Mouse (Mus musculus): ENCODE data around the gene Nexmif.
"Not testable (repeated sequence)": the region's sequence is repeated elsewhere in the genome, so short reads cannot be mapped to it uniquely, and the experiment has no call there.

The Nexmif gene

DNA sequence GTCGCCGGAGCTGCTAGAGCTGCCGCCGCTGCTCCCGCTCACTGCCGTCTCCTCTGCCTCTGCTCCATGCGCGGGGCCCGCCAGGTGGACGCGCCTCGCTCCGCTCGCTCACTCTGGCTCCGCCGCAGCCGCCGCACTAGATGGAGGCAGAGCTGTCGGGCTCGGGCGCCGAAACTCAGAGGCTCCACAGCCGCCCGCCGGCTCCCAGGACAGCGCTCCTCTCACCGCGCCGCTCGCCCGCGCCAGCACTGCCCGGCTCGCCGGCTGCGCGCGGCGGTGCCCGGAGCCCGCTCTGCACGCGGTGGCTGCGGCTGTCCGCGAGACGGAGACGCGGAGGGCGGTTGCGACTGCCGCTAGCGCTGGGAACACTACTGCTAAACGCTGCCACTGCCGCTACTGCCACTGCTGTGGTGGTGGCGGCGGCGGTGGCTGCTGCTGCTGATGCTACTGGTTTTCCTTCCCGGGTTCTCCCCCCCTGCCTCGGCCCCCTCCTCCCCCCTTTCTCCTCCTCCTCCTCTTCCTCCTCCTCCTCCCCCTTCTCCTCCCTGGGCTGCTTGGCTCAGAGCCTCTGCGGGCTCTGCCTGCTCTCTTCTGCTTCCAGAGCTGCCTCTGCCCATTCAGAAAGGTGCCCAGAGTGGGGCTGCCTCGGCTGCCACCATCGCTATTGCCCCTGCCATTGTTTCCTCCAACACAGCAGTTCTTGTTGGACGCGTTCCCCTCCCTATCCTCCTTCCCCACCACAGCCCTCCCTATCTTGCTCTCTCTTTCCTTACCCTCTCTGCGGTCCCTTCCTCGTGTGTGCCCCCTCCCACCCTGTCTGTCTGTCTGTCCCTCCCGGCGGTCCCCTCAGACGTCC is at the start of gene Nexmif:
Gene Nexmif (minus strand): TSS at position 450 of the 856 bp plus-strand sequence.
- peak; percentile 29 for DNase-seq

DNA sequence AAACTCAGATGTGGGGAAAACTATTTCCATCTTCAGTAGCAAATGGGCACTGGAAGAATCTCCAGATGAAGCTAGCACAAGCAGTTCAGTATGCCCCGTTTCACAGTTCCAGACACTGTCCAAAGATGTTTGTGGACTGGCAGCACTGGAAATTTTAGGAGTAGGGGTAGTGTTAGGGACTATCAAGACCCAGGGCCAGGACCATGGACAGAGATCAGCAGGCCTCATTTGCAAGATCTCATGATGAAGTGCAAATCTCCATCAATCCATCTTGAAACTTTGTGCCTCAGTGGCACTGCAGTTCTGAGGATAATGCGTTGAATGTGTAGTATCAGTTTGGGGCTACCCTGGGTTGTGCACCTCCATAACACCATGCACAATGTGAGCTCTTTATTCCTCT is 7.7 kb upstream of the Nexmif start:
- peak; percentile 10 for DNase-seq

DNA sequence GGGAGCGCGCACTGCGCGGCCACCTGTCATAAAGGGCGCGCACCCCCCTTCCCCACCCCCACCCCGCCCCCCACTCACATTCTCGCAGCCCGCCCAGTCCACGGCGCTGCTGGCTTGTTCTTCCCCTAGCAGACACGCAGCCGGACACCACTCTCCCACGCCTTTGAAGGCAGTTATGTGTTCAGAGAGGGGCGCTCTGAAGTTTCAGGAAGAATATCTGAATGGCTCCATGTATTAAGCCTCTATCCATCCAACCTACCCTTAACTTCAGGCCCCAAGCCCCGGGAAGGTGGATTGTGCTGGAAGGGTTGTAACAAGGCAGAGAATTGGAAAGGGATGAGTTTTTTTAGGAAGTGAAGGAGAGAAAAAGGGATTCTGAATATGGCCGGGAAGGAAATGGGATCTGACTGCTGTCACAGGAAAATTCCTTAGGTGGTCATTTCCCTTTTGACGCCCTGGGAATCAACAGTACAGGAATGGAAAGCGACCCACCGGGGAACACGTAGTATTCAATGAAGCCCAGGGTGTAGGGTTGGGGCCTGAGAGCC is 681 bp upstream of the Nexmif start:
- DNase-seq = no peak

DNA sequence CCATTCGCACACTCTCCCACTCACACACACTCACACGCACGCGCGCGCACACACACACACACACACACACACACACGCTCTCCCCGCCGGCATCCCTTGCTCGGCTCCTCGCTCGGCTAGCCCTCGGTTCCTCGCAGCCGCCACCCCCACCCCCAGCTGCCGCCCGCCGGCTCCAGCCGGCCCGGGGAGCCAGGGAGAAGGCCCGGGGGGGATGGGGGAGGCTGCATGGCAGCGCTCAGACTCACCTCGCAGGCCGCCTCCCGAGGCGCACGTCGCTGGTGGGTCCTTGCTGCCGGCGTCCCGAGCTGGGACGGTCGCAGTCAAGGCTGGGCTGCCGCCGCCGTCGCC is 623 bp downstream of the Nexmif start:
- DNase-seq = peak; percentile 39

DNA sequence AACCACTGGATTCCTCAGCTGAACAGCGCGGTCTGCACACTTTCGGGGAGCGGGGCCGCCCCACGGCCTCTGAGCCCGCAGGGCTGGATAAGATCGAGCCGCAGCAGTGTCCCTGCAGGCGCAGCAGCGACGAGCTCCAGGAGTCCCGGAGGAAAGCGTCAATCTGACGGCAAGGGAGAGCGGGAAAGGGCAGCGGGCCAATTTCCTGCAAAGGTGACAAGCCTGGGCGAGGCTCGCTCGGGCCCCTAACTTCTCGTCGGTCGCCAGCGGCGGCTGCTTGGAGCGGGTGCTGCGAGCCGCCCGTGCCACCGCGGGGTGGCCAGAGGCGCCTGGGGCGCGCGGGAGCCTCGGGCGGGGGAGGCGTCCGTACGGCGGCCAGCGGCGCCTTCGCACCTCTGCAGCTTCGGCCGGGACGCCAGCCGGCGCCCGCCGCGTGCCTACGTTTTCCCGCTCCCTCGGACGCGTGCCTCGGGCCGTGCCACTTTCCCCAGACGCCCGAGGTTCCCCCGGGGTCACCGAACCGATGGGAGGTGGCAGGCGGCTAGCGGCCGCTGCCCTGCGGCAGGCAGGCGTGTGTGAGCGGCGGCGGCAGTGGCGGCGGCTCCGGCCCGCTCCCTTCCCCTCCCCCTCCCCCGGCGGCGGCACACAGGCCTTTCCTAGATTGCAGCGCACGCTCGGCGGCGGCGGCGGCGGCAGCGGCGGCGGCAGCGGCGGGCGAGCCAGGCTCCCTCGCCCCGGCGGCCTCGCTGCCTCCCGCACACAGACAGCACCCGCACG is 1.2 kb downstream of the Nexmif start:
- DNase-seq = peak; percentile 65

DNA sequence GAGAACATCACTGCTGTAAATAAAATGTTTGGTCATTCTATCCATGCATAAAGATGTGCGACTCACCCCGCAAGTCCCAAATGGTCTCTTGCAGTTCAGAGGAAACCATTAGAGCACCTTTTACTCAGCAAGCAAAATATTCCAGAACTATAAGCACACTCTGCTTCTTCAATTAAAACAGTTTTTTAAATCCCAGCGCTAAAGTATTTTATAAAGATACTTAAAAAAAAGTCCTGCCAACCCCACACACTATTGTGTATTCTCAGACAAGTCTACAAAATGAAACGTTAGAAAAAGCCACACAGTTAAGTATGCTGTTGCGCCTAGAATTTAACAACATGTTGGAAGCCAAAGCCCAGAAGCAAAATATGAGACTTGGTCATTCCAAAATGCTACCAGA is 1.9 kb downstream of the Nexmif start:
- no peak for DNase-seq

DNA sequence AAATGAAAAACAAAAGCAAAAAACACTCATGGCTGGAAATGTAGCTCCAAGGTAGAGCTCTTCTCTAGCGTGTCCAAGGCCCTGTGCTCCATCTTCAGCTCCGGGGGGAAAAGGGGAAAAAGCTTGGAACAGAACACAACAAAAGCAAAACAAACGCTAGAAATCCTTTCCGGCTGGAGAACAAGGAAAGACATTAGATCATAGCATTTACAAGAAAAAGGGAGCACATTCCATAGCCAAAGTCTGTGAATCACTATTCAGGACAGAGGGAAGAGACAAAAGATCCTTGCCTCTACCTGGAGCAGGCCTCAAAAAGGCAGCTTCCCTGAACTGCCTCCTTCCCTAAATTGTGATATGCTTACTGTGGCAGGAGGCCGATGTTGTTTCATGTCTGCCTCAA is 4.4 kb downstream of the Nexmif start:
- no peak for DNase-seq

DNA sequence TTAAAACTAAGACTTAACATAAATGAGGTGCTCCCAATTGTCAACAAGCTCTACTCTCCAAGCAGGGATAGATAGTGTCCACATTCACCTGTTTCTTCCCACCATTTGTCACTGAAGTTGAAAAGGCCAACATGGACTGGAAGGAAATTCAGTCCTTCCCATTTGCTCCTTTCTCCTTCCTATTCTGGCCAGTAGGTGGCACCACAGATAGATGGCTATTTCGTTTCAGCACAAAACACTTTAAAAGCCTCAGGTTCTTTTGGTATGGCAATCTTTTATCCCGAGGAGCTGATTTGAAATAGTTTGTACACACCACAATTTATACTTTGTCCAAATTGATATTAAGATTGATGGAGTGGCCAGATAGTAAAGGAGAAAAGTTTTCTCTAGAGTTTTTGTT is 21.7 kb downstream of the Nexmif start:
- DNase-seq = peak; percentile 46

DNA sequence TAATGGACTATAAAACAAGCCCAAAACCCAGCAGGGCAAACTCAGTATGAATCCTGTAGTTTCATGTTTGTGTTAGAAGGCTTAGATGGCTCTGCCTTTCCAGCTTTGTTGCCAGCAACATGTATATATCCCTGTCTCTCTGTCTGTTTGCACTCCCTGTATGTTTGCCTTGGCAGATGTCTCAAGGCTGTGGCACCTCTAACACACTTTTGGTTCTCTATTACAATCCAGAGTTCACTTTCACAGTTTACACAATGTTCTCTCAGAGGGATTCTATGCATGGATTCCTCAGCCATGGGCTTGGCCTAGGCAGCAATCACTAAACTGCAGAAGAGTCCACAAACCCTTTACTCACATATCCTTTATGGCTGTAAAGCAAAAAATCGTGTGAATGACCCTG is 50.9 kb downstream of the Nexmif start:
- no peak for DNase-seq

DNA sequence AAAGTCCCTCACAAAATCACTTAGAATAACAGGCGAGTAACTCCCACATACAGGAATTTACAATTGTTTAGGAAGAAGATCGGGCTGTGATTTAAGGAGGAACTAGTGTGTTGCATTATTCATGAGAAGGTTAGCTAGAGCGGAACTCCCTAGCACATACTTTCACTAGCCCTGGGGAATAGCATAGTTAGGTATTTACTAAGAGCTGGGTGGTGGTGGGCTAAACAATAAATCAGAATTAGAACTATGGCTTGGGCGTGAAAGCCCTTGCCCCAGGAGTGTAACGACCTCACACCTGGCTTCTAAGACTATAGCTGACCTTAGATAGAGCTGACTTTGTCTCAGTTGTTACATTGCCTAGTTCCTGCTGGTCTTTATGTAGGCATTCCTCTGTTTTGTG is 85.7 kb downstream of the Nexmif start:
- not testable (repeated sequence) for DNase-seq

DNA sequence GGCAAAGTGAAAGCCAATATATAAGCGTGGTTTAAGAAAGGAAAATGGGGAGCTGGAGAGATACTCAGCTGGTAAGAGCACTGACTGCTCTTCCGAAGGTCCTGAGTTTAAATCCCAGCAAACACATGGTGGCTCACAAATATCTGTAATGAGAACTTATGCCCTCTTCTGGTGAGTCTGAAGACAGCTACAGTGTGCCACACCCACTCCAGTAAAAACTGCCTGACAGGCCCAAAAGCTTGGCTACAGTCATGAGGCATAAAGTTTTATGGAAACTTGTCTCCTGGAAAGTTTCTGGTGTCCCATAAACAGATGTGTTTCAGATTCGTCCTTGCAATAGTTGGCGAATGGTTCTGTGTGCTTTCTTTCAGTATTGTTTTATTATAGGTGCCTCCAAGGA is 86.4 kb downstream of the Nexmif start:
- no peak for DNase-seq

DNA sequence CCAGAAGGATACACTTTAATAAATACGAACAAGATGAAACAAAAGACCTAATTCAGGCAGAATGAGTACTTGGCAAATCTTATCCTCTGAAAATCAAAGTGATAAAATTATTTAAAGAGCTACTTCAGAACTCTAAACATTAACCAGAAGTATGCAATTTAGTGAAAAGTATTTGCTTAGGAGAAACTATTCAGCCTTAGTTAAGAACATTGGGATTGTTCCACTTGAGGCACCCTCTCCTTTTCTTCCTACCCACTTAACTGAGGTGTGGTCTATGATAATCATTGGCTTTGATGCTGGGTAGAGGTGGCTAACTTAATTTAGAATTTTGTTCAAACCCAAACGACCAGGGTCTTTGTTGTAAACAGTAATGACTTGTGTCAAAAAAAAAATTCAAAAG is 146.1 kb downstream of the Nexmif start:
- DNase-seq = no peak

DNA sequence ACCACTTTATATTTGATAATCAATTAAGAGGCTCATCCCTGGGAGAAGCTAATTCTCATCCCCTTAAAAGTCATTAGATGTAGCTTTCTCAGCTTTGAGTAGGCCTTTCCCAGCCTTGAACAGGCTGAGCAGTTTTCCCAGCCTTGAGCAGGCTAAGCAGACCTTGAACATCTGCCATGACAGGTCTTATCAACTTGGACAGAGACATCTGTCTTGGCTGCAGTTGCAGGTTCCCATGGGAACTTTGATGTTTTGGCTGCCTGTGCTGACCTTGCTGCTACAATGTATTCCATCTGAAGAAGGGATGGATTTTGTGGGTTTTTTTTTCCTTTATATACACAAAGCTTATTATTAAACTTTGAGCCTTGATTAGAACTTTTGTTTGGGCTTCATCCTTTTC is 160.7 kb downstream of the Nexmif start:
- DNase-seq = no peak

DNA sequence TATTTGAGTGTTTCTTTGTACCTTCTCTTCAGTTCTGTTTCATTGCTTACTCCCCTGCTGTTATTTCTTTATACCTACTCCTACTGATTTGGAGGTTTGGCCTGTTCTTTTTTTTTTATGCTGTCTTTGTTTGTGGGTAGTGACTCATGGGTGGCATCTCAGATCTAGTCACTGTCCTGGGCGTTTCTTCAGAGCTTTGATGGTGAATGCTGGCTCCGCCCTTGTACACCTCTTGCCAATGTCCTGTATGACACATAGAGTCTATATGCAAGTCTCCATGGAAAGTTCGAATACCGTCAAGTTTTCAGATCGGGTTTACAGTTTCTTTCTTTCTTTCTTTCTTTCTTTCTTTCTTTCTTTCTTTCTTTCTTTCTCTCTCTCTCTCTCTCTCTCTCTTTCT is 167.1 kb downstream of the Nexmif start:
- DNase-seq = no peak

DNA sequence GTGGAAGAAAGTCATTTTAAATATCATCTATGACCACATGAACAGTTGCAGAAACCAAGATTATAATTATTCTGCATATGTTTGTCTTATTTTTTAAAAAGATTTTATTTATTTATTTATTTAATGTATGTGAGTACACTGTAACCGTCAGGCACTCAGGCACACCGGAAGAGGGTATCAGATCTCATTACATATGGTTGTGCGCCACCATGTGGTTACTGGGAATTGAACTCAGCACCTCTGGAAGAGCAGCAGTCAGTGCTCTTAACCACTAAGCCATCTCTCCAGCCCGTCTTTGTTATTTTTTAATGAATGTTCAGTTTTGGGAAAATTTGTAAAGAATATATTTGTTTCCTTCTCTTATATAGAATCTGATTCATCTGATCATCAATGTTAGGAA is 168.2 kb downstream of the Nexmif start:
- peak; percentile 62 for DNase-seq

All from thymus, postnatal 4 days (tissue).